Mouse (Mus musculus) spleen, adult 10 weeks (tissue): ENCODE data around the gene Syngap1. TPM values are rescaled to one million over a fixed set of nuclear protein-coding genes. Genes with fewer than 3 reads are reported as not detected.

Experiments used
- polyA plus RNA-seq: library from polyadenylated mRNA; stranded (reverse); fragments of 350-450 nt; fragmentation: Illumina TruSeq; extraction: RNeasy Lipid Tissue Mini Kit (QIAGEN cat#74804); gene quantifications from one replicate; pipeline ENCODE4 v1.2.3, GENCODE M21; 2015; ENCODE audit warnings: low replicate concordance; ENCODE audit not compliant: insufficient read depth

Syngap1 gene
- polyA plus RNA-seq: 2.5 TPM

DNA sequence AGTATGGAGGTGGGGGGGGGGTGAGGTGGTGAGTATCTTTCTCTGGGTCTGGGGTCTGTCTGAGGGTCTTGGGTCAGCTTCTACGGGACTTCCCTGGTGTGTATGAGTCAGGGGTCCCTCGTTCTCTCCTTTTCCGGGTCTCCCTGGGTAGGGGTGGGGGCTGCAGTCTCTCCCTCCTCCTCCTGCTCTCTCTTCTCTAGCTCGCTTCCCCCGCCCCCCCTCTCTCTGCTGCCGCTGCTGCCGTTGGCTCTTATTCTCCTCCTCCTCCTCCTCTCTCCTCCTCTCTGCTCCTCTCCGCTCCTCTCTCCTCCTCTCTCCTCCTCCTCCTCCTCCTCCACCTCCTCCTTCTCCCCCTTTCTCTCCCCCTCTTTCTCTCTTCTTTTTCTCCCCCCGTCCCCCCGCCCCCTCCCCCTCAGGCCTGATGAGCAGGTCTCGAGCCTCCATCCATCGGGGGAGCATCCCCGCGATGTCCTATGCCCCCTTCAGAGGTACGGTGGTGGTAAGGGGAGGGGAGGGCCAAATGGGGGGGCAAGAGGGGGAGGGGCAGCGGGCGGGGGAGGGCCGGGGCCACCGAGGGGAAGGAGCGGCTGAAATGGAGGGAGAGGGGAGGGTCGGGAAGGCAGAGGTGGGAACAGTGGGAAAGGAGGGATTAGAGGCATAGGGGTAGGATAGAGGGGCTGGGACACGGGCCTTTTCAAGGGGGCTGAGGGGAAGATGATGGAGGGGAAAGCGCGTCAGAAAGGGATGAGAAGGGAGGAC is at the start of gene Syngap1:
Gene Syngap1 (plus strand): TSS at position 223 of the 759 bp plus-strand sequence.

DNA sequence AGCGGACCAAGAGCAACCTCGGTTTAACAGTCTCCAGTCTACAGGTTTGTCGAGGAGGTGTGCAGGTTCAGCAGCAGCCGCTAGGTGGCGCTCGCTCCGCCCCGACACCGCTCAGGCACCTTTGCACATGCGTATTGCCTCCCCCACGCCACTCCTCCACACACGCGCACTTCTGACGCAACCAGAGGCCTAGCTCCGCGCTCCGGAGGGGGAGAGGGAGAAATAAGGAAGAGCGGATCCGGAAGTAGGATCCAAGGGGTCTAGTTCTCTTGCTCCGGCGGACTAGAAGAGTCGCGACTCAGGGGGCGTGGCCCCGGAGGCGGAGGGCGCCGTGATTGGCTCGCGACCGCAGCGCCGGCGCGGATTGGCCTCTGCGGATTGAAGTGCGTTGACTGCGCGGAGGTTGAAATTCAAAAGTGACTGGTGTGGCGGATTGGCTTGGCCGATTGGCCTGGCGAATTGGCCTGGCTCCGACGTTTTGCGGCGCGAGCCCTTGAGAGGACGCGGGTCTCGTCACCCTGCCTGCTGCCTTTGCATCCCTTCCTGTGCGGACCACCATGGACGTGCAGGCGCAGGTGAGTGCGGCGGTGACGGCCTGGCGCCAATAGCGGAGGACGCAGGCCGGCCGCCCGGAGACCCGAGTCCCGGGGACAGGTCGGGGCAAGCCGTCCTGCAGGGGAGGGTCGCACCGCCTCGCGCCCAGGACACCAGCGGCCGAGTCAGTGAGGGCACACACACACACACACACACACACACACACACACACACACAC is 24.2 kb upstream of the Syngap1 start, which contains the start of gene Kifc5b:
Gene Kifc5b (plus strand): TSS at position 381 of the 772 bp plus-strand sequence.

DNA sequence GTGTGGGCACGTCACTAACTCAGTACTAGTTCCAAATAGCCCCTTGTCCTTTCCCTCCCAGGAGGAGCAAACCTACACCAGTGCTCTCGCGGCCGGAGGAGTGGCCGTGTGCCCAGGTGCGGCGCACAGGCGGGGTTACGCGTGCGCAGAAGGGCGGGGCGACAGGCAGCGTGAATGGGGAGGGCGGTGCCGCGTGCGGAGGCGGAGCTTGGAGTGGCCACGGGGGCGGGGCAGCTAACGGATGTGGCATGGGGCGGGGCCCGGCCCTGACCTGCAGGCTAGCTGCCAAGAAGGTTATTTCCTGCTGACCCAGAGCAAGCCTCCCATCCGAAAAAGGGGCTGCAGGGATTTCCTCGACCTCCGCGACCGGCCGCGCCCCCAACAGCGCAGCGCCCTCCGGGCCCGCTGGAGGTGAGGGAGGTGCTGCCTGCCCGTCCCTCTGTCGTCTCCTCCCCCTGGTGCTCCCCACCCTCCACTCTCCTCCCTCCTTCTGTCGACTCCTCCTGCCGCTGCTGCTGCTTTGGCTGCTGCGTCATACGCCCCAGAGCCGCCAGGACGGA is 8.1 kb upstream of the Syngap1 start, which contains the start of gene Phf1:
Gene Phf1 (plus strand): TSS at position 214 of the 560 bp plus-strand sequence.

DNA sequence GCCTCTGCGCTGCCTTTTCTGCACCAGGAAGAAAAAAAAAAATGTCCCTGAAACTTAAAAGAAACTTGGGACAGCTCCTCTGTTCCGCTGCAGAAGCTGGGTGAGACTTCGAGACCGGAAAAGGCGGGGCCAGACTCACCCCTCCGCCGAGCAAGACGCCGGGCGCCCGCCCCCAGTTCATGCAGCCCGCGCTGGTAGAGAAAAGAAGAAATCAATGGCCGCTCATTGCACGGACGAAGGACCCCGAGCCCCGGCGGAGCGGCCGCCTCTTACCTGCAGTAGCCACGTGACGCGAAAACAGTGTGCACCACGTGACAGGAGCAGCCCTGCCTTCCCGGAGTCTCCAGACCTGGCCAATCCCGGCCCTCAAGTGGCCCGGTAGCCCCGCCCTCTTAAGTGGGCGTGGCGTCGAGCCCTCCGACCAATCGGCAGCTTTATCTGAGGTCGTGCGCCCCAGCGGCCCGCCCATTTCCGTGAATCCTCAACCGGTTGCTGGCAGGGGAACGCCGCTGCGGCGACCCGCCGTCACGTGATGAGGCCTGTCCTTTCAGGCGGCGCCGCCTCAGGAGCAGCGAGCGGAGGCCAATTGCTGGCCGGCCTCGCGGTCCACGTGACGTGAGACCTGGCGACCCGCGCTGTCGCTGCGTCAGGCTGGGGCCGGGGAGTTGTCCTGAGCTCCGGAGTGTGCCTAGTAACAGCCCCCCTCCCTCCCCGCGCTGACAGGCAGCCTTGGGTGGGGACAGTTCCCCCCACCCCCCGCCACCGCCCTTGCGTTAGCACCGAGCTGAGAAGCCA is 1.7 kb upstream of the Syngap1 start, which contains the start of gene Cuta:
Gene Cuta (minus strand): TSS at position 392 of the 795 bp plus-strand sequence.

DNA sequence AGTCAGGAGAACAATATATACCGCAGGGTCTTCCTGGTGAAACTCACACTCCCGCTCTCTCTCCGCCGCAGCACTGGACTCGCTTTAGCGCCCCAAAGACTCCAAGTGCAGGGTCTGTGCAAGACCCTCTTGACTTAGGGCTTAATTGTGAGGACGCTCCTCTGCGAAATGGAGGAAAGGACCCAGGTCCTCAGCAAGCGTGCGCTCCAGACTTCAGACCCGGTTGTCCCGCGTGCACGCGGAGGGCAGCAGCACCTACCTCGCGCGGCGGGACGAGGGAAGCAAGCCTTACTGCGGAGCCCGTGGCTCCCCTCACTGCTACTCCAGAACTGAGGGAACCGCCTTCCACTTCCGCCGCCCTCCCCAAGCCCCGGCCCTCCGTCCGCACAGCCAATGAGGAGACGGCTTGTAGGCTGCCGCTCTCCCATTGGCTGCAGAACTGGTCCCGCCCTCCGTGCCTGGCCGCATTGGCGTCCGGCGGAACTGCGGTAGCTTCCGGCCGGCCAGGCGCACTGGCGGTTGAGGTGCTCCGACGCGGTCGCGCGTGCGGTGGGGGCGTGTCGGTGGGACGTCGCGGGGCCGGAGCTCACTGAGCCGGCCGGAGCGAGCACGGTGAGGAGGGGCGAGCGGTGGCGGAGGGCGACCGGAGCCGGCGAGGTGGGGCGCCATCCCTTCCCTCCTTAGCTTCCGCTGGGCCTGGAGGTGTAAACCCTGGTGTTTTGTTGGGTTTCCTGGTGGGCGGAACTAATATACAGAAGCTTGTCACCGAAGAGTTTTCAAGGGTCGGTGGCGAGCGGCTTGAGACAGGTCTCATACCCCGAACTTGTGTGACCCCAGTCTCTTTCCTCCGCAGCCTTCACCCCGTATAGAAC is 31.9 kb downstream of the Syngap1 start, which contains the start of gene Zbtb9:
Gene Zbtb9 (plus strand): TSS at position 465 of the 872 bp plus-strand sequence.

Other genes starting within 250 kb of the Syngap1 start
- gene Crebrf, start 225.6 kb upstream of the Syngap1 start, polyA plus RNA-seq: 61.7 TPM
- gene Bnip1, start 160.2 kb upstream of the Syngap1 start, polyA plus RNA-seq: 46.1 TPM
- not detected for gene Nkx2-5, start 96.2 kb upstream of the Syngap1 start, polyA plus RNA-seq
- 2.3 TPM for gene Kifc5b, start 24.2 kb upstream of the Syngap1 start, polyA plus RNA-seq
- gene Phf1, start 8.2 kb upstream of the Syngap1 start, polyA plus RNA-seq: 41.9 TPM
- gene Cuta, start 1.7 kb upstream of the Syngap1 start, polyA plus RNA-seq: 59.0 TPM
- gene Zbtb9, start 31.9 kb downstream of the Syngap1 start, polyA plus RNA-seq: 29.6 TPM
- gene Bak1, start 87.8 kb downstream of the Syngap1 start, polyA plus RNA-seq: 23.5 TPM
- gene Itpr3, start 116.1 kb downstream of the Syngap1 start, polyA plus RNA-seq: 19.6 TPM
- gene Uqcc2, start 192.7 kb downstream of the Syngap1 start, polyA plus RNA-seq: 41.2 TPM
- gene Ip6k3, start 226.5 kb downstream of the Syngap1 start, polyA plus RNA-seq: 0.44 TPM